9 mouse cellular contexts compared by ENCODE assay signal in genomic region chr2:73484561-73485235, GRCm38 (mm10). TPM values are rescaled to one million over a fixed set of nuclear protein-coding genes. Genes with fewer than 3 reads are reported as not detected.
A peak's percentile ranks its signal among the peaks of the same experiment; 100 is the strongest.
DNase-seq lines count a peak whose midpoint lies in the region; ATAC-seq and TF ChIP-seq lines count a peak whose summit lies in the region.
"Had no signal": no experiment of that assay in that cellular context is flagged by ENCODE, and none has a peak within 500 bp of the region (broad histone marks: within the 10 kb centered on the region; RNA-seq: fewer than 3 reads in every experiment).

No protein-coding gene starts in this region.

- TF ChIP-seq POLR2A in ES-Bruce4 (IDR thresholded peaks at IDR 0.05; ENCODE audit: insufficient read depth, low read length), result no peak

- H3K4me3 ChIP-seq in heart, embryonic 12.5 days, result peak overlapping the region; percentile 28
- H3K4me3 ChIP-seq in ES-Bruce4 (ENCODE audit: low read depth, low read length), result peak overlapping the region; percentile 41; the same call in 1 of the 2 replicates
- peak overlapping the region; percentile 29 for H3K4me3 ChIP-seq in lung, embryonic 15.5 days

- peaks cover 22% of the 10 kb centered on the region for H3K4me1 ChIP-seq in heart, embryonic 12.5 days (replicated peaks)
- H3K4me1 ChIP-seq in ES-Bruce4 (ENCODE audit: control insufficient read depth, insufficient read depth, low read length), result peaks cover 3% of the 10 kb centered on the region
- peaks cover 31% of the 10 kb centered on the region for H3K4me1 ChIP-seq in lung, embryonic 15.5 days

- intact Hi-C loops in heart, postnatal 36 days (cut with DNase I), result no loop called here

- H3K4me2 ChIP-seq in heart, embryonic 12.5 days, result peak overlapping the region; percentile 57
- peak overlapping the region; percentile 52 for H3K4me2 ChIP-seq in lung, embryonic 15.5 days

- no peak for DNase-seq in heart, postnatal 36 days
- DNase-seq in frontal cortex, postnatal 36 days (ENCODE audit: low spot score in 2 of 2), result no peak
- no peak for DNase-seq in right cerebral cortex, postnatal 4 days
- no peak for DNase-seq in gastrocnemius, postnatal 25 days
- DNase-seq: retina, postnatal 1 day had no signal

- H3K9ac ChIP-seq in heart, embryonic 12.5 days, result peak overlapping the region; percentile 35; the same call in 1 of the 2 replicates
- H3K9ac ChIP-seq in ES-Bruce4 (ENCODE audit: low read depth, poor library complexity, severe bottlenecking), result peak overlapping the region; percentile 7; the same call in 1 of the 2 replicates
- H3K9ac ChIP-seq in lung, embryonic 15.5 days, result no peak overlapping the region

- no peaks in the 10 kb centered on the region for H3K9me3 ChIP-seq in heart, embryonic 12.5 days (replicated peaks)
- no peaks in the 10 kb centered on the region for H3K9me3 ChIP-seq in ES-Bruce4 (replicated peaks; ENCODE audit: control insufficient read depth, insufficient read depth, low read length, poor library complexity, severe bottlenecking)
- no peaks in the 10 kb centered on the region for H3K9me3 ChIP-seq in lung, embryonic 15.5 days

- H3K27me3 ChIP-seq in heart, embryonic 12.5 days (replicated peaks), result no peaks in the 10 kb centered on the region
- H3K27me3 ChIP-seq in ES-Bruce4 (ENCODE audit: control insufficient read depth, insufficient read depth, low read length, poor library complexity, severe bottlenecking), result no peaks in the 10 kb centered on the region
- H3K27me3 ChIP-seq in lung, embryonic 15.5 days, result no peaks in the 10 kb centered on the region

- no peaks in the 10 kb centered on the region for H3K36me3 ChIP-seq in heart, embryonic 12.5 days
- no peaks in the 10 kb centered on the region for H3K36me3 ChIP-seq in ES-Bruce4 (ENCODE audit: control insufficient read depth, insufficient read depth, low read length, poor library complexity, severe bottlenecking)
- H3K36me3 ChIP-seq in lung, embryonic 15.5 days, result 0 out of 2 replicates have a peak, but pooled peaks cover under 1% of the 10 kb centered on the region

- ATAC-seq in heart, embryonic 12.5 days (ENCODE audit: insufficient number of reproducible peaks, low FRiP score), result peak; percentile 20; the same call in 1 of the 2 replicates
- ATAC-seq in granulocyte monocyte progenitor cell, adult 5-6 weeks (replicated peaks; ENCODE audit: poor library complexity, severe bottlenecking), result 0 out of 2 replicates have a peak, but pooled peaks have one; percentile 16
- ATAC-seq in lung, embryonic 15.5 days (ENCODE audit: borderline replicate concordance, extremely low read depth, low FRiP score, low TSS enrichment), result peak; percentile 36; the same call in 1 of the 2 replicates

- H3K27ac ChIP-seq in heart, embryonic 12.5 days (ENCODE audit: poor library complexity, severe bottlenecking), result peak overlapping the region; percentile 80
- H3K27ac ChIP-seq in ES-Bruce4 (ENCODE audit: insufficient read depth, low read length), result peak overlapping the region; percentile 43
- H3K27ac ChIP-seq in lung, embryonic 15.5 days, result peak overlapping the region; percentile 85

- no peak for TF ChIP-seq CTCF in ES-Bruce4 (IDR thresholded peaks at IDR 0.05; ENCODE audit: low read depth, low read length)

- 35% methylated on average over 15 of the region's 15 CpGs for WGBS in heart, embryonic 12.5 days
- 24% methylated on average over 15 of the region's 15 CpGs for WGBS in lung, embryonic 15.5 days

- no peak for TF ChIP-seq EP300 in ES-Bruce4 (IDR thresholded peaks at IDR 0.05; ENCODE audit: insufficient read depth, low read depth, low read length)

RNA-seq across cellular contexts. Expression of gene Wipf1, which starts 44.8 kb away (rescaled TPM):
- polyA plus RNA-seq in heart, embryonic 12.5 days (2016; fragmentation: Nextera tagmentation; extraction: Ambion mirVana), result 7.3 and 8.2 TPM in 2 replicates
- 10 to 100 TPM; 15.4 to 15.5 TPM for total RNA-seq in heart, postnatal 36 days (2021)
- polyA plus RNA-seq in ES-Bruce4 (2011; ENCODE audit: insufficient read depth, insufficient read length, low read depth, missing spikeins), result 7.8 and 11.7 TPM in 2 replicates
- total RNA-seq in granulocyte monocyte progenitor cell, adult 5-6 weeks (2014; fragmentation: Nextera tagmentation), result 34.1 and 36.1 TPM in 2 replicates
- total RNA-seq in granulocyte monocyte progenitor cell, adult 5-6 weeks (2017), result 12.2 and 17.3 TPM in 2 replicates
- polyA plus RNA-seq in lung, embryonic 15.5 days (2015; fragmentation: Nextera tagmentation; extraction: Ambion mirVana), result 8.3 and 10.2 TPM in 2 replicates
- total RNA-seq in gastrocnemius, postnatal 25 days (2021), result 10 to 100 TPM; 11.2 to 11.5 TPM
